Mouse (Mus musculus) heart, embryonic 13.5 days (tissue): Measurements from ENCODE around the gene Pi16. TPM values are rescaled to one million over a fixed set of nuclear protein-coding genes. Genes with fewer than 3 reads are reported as not detected.

Experiments used
- ATAC-seq: fragments of 200-750 bp; cut with Nextera tagmentation; 2 replicates; pipeline ENCODE4 v1.8.0; 2017; ENCODE audit warnings: moderate TSS enrichment; ENCODE audit not compliant: insufficient number of reproducible peaks, low FRiP score, low TSS enrichment; ENCODE audit errors: extremely low read depth
- H3K27ac ChIP-seq: fragments of 300-500 bp; sonication (generic); replicated peaks from 2 replicates; pipeline ENCODE4 v1.5.1; 2015; ENCODE audit warnings: moderate library complexity, mild to moderate bottlenecking, inconsistent platforms
- H3K27me3 ChIP-seq: fragments of 300-500 bp; sonication (generic); replicated peaks from 2 replicates; pipeline ENCODE4 v1.6.1; 2015; ENCODE audit warnings: mild to moderate bottlenecking, inconsistent platforms
- H3K36me3 ChIP-seq: fragments of 300-500 bp; sonication (generic); 2 replicates; pipeline ENCODE4 v1.6.1; 2015; ENCODE audit warnings: mild to moderate bottlenecking, inconsistent platforms
- H3K4me1 ChIP-seq: fragments of 300-500 bp; sonication (generic); 2 replicates; pipeline ENCODE4 v1.6.1; 2015; ENCODE audit warnings: inconsistent platforms
- H3K4me2 ChIP-seq: fragments of 300-500 bp; sonication (generic); 2 replicates; pipeline ENCODE4 v1.6.1; 2015; ENCODE audit warnings: inconsistent platforms, mild to moderate bottlenecking, moderate library complexity
- H3K4me3 ChIP-seq: fragments of 300-500 bp; sonication (generic); 2 replicates; pipeline ENCODE4 v1.5.1; 2015; ENCODE audit warnings: moderate library complexity, mild to moderate bottlenecking, inconsistent platforms
- H3K9ac ChIP-seq: fragments of 300-500 bp; sonication (generic); 2 replicates; pipeline ENCODE4 v1.6.1; 2015; ENCODE audit warnings: inconsistent platforms, mild to moderate bottlenecking, moderate library complexity
- H3K9me3 ChIP-seq: fragments of 300-500 bp; sonication (generic); 2 replicates; pipeline ENCODE4 v1.6.1; 2016; ENCODE audit warnings: inconsistent platforms
- WGBS: fragments of 180-500 bp; shearing (Covaris S2); methylation state at CpG from one replicate; pipeline ENCODE4 v1.1.7; 2015; ENCODE audit warnings: mixed read lengths; 5-methylcytosine and 5-hydroxymethylcytosine counted together
- polyA plus RNA-seq: library from polyadenylated mRNA; unstranded; fragments of >200 nt; fragmentation: Nextera tagmentation; extraction: Ambion mirVana; gene quantifications from 2 replicates; pipeline ENCODE4 v1.2.1, GENCODE M21; 2015

Pi16 gene
- polyA plus RNA-seq, 1 experiment from 2014 or later, result 1.9 TPM

GRCm38 (mm10) chr17:29304376-29305057 lies 13.0 kb upstream of the Pi16 start:
- Histone ChIP-seq H3K27ac (peak overlapping the region; percentile 48), H3K27me3 (0 out of 2 replicates have a peak, but pooled peaks cover 4% of the 10 kb centered on the region), H3K4me3 (no peak overlapping the region), H3K4me2 (no peak overlapping the region), H3K36me3 (peaks cover 23% of the 10 kb centered on the region), H3K9ac (no peak overlapping the region), H3K4me1 (peaks cover 53% of the 10 kb centered on the region), H3K9me3 (no peaks in the 10 kb centered on the region)
- WGBS, result 49% methylated on average over 13 of the region's 13 CpGs
- no peak for ATAC-seq

DNA sequence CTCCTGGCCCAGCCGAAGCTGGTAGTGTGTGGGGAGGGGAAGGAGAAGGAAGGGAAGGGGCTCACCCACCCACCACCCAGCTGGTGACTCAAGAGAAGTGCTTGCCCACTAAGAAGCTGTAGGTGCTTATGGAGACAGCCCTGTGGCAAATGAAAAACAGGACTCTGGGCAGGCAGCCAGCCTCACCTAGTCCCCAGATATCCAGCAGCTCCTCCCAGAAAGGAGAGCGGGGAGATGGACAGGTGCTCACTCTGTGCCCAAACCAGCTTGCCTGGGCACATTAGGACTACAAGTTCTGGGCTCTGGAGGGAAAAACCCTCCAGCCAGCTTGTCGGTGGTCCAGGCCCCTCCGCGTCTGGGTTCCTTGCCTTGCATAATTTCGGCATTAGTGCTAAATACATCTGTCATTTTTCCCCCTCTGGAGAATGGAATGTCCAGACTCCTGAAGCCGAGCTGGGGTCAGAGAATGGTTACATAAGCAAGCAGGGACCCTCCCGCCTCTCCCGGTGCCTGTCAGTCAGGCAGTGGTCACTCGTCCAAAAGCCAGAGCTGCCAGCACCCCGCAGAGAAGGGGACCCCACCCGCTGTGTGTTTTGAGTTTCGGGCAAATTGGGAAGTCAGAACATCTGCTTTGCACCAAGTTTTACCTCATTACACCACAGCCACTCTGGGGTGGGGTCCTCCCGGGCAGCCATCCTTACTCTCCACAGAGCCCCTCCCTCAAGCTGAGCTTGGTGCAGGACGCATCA lies 12.2 kb upstream of the Pi16 start:
- peak overlapping the region; percentile 59 for H3K9ac ChIP-seq
- no peak for ATAC-seq

GRCm38 (mm10) chr17:29305871-29306270 lies 11.6 kb upstream of the Pi16 start:
- H3K9me3 ChIP-seq, result no peaks in the 10 kb centered on the region
- H3K27ac ChIP-seq, result no peak overlapping the region
- H3K4me2 ChIP-seq, result peak overlapping the region; percentile 42; the same call in 1 of the 2 replicates
- no peak for ATAC-seq
- H3K36me3 ChIP-seq, result peaks cover 10% of the 10 kb centered on the region
- 0 out of 2 replicates have a peak, but pooled peaks cover 4% of the 10 kb centered on the region for H3K27me3 ChIP-seq
- H3K4me3 ChIP-seq, result no peak overlapping the region
- H3K9ac ChIP-seq, result peak overlapping the region; percentile 59; the same call in 1 of the 2 replicates
- peaks cover 50% of the 10 kb centered on the region for H3K4me1 ChIP-seq
- WGBS, result 55% methylated on average over 7 of the region's 7 CpGs

More for the DNA sequence above, 12.2 kb upstream of the Pi16 start:
- H3K4me1 ChIP-seq, result peaks cover 51% of the 10 kb centered on the region
- peak overlapping the region; percentile 6; the same call in 1 of the 2 replicates for H3K4me3 ChIP-seq
- peaks cover 16% of the 10 kb centered on the region for H3K36me3 ChIP-seq
- H3K9me3 ChIP-seq, result no peaks in the 10 kb centered on the region
- H3K27me3 ChIP-seq, result 0 out of 2 replicates have a peak, but pooled peaks cover 4% of the 10 kb centered on the region
- WGBS, result 15% methylated on average over 15 of the region's 15 CpGs
- H3K27ac ChIP-seq, result peak overlapping the region; percentile 48
- peak overlapping the region; percentile 42 for H3K4me2 ChIP-seq

GRCm38 (mm10) chr17:29310056-29310623 lies 7.3 kb upstream of the Pi16 start:
- Histone ChIP-seq H3K9ac (no peak overlapping the region), H3K27ac (no peak overlapping the region), H3K4me1 (peaks cover 10% of the 10 kb centered on the region), H3K27me3 (0 out of 2 replicates have a peak, but pooled peaks cover 4% of the 10 kb centered on the region), H3K9me3 (peaks cover 5% of the 10 kb centered on the region; the same call in 1 of the 2 replicates), H3K36me3 (no peaks in the 10 kb centered on the region), H3K4me3 (no peak overlapping the region), H3K4me2 (no peak overlapping the region)
- ATAC-seq, result no peak
- 75% methylated on average over 21 of the region's 21 CpGs for WGBS

- no peak overlapping the region for H3K4me3 ChIP-seq
- 85% methylated on average over 8 of the region's 8 CpGs for WGBS
- no peaks in the 10 kb centered on the region for H3K36me3 ChIP-seq
- no peak for ATAC-seq
- 0 out of 2 replicates have a peak, but pooled peaks cover 4% of the 10 kb centered on the region for H3K27me3 ChIP-seq
- H3K9ac ChIP-seq, result no peak overlapping the region
- no peak overlapping the region for H3K27ac ChIP-seq
- 0 out of 2 replicates have a peak, but pooled peaks cover 2% of the 10 kb centered on the region for H3K4me1 ChIP-seq
- peaks cover 5% of the 10 kb centered on the region; the same call in 1 of the 2 replicates for H3K9me3 ChIP-seq
- no peak overlapping the region for H3K4me2 ChIP-seq
Measured at GRCm38 (mm10) chr17:29311602-29312001, 5.9 kb upstream of the Pi16 start.

DNA sequence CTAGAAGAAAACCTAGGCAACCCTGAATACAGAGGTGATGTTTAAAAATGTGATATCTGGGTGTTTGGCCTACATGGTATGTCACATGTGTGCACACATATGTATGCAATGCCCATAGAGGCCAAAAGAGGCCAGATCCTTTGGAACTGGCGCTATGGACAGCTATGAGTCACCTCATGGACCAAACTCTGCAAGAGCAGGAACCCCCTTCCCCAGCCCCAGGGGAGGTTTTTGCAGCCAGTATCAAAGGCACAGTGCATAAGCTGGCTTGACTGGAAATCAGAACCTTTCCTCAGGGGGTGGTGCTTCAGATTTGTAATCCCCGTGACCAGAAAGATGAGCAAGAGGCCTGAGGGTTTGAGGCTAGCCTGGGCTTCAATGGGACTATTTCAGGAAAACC lies 5.4 kb upstream of the Pi16 start:
- WGBS, result 86% methylated on average over 2 of the region's 2 CpGs
- H3K9ac ChIP-seq, result no peak overlapping the region
- ATAC-seq, result no peak

DNA sequence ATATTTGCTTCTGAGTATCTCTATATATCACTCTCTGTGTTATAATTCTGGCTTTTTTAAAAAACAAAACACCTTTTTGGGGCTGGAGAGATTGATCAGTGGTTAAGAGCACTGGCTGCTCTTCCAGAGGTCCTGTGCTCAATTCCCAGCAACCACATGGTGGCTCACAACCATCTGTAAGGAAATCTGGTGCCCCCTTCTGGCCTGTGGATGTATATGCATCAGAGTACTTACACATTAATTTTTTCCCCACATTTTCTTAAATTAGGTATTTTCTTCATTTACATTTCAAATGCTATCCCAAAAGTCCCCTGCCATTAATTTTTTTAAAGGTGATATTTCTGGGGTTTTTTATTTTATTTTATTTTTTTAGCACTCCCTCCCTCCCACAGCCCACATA lies 4.2 kb upstream of the Pi16 start:
- ATAC-seq, result no peak
- Histone ChIP-seq H3K27me3 (no peaks in the 10 kb centered on the region), H3K4me2 (no peak overlapping the region), H3K36me3 (no peaks in the 10 kb centered on the region), H3K9ac (no peak overlapping the region), H3K9me3 (peaks cover 5% of the 10 kb centered on the region; the same call in 1 of the 2 replicates), H3K4me1 (peaks cover 6% of the 10 kb centered on the region), H3K4me3 (no peak overlapping the region), H3K27ac (no peak overlapping the region)

More for the DNA sequence above, 5.4 kb upstream of the Pi16 start:
- H3K9me3 ChIP-seq, result peaks cover 5% of the 10 kb centered on the region; the same call in 1 of the 2 replicates
- no peak overlapping the region for H3K27ac ChIP-seq
- peaks cover 6% of the 10 kb centered on the region for H3K4me1 ChIP-seq
- no peaks in the 10 kb centered on the region for H3K36me3 ChIP-seq
- no peak overlapping the region for H3K4me2 ChIP-seq
- H3K4me3 ChIP-seq, result no peak overlapping the region
- 0 out of 2 replicates have a peak, but pooled peaks cover 3% of the 10 kb centered on the region for H3K27me3 ChIP-seq

DNA sequence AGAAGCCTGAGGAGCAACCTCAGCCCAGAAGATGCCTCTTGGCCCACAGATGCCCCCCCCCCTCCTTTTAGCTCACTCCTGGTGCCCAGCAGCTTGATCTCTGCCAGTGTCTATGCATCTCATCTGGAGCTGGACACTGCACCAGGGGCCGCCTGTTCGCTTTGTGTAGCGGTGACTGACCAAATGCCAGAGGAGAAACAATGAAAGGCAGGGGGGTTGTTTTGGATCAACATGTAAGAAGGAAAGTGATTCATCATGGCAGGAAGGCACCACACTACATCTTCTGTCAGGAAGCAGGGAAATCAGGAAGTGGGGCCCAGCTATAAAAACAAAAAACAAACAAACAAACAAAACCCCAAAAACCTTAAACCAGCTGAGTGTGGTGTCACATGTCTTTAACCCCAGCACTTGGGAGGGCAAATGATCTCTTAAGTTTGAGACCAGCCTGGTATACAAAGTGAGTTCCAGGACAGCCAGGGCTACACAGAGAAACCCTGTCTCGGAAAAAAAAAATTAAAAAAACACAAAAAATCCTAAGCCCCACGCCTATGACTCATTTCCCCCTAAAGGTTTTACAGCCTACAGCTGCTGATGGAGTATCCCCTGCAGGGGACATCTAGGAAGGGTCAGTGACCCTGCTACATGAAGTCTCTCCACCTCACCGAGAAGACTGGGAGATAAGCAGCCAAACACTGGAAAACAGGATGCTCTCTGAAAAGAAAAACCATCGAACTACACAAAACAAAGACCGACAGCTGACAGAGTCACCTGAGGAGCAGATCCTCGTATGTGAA lies 1.6 kb upstream of the Pi16 start:
- 44% methylated on average over 9 of the region's 9 CpGs for WGBS
- Histone ChIP-seq H3K27me3 (peaks cover 23% of the 10 kb centered on the region), H3K9ac (no peak overlapping the region), H3K4me2 (no peak overlapping the region), H3K27ac (peak overlapping the region; percentile 74), H3K4me1 (peaks cover 18% of the 10 kb centered on the region), H3K9me3 (peaks cover 5% of the 10 kb centered on the region; the same call in 1 of the 2 replicates), H3K36me3 (no peaks in the 10 kb centered on the region), H3K4me3 (no peak overlapping the region)
- ATAC-seq, result no peak

DNA sequence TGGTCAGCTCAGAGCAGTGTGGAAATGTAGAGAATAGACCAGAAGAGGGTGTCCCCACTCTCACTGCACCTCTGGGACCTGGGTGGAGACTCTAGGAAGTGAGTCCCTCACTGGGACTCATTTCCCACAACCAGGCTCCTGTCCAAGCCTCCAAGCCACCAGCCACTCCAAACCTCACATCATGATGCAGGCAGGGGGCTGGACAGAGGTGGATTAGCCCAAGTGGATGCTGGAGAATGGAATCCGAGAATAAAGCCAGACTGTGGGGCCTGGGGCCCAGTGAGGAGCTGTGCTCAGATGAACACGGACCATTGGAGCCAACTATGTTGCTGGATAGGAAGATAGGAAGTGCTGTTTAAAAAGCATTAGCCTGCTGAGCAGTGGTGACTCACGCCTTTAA lies 589 bp upstream of the Pi16 start:
- ATAC-seq, result no peak
- H3K27ac ChIP-seq, result peak overlapping the region; percentile 74
- WGBS, result 61% methylated on average over 3 of the region's 3 CpGs

GRCm38 (mm10) chr17:29318731-29319250 lies 1.3 kb downstream of the Pi16 start:
- Histone ChIP-seq H3K4me3 (no peak overlapping the region), H3K27me3 (peaks cover 48% of the 10 kb centered on the region), H3K9ac (no peak overlapping the region), H3K4me2 (no peak overlapping the region), H3K27ac (no peak overlapping the region), H3K9me3 (no peaks in the 10 kb centered on the region), H3K36me3 (no peaks in the 10 kb centered on the region), H3K4me1 (peaks cover 32% of the 10 kb centered on the region)
- 43% methylated on average over 6 of the region's 6 CpGs for WGBS
- ATAC-seq, result no peak

More for the DNA sequence above, 589 bp upstream of the Pi16 start:
- Histone ChIP-seq H3K9me3 (peaks cover 5% of the 10 kb centered on the region; the same call in 1 of the 2 replicates), H3K4me1 (peaks cover 19% of the 10 kb centered on the region), H3K27me3 (peaks cover 33% of the 10 kb centered on the region), H3K36me3 (no peaks in the 10 kb centered on the region), H3K4me2 (no peak overlapping the region), H3K4me3 (no peak overlapping the region), H3K9ac (no peak overlapping the region)
